Comparison of ENCODE assay signal across 9 mouse cellular contexts in genomic region chr11:54464557-54465244, GRCm38 (mm10). TPM values are rescaled to one million over a fixed set of nuclear protein-coding genes. Genes with fewer than 3 reads are reported as not detected.
DNase-seq lines count a peak whose midpoint lies in the region; ATAC-seq and TF ChIP-seq lines count a peak whose summit lies in the region.
"Had no signal": no experiment of that assay in that cellular context is flagged by ENCODE, and none has a peak within 500 bp of the region (broad histone marks: within the 10 kb centered on the region; RNA-seq: fewer than 3 reads in every experiment).

No protein-coding gene starts in this region.

- peaks cover 8% of the 10 kb centered on the region for H3K36me3 ChIP-seq in liver, embryonic 15.5 days (replicated peaks)
- peaks cover 18% of the 10 kb centered on the region for H3K36me3 ChIP-seq in liver, embryonic 12.5 days
- H3K36me3 ChIP-seq in midbrain, postnatal 0 days (ENCODE audit: insufficient read depth, low read length) = no peaks in the 10 kb centered on the region

- peak overlapping the region; percentile 56 for H3K27ac ChIP-seq in liver, embryonic 15.5 days (replicated peaks)
- no peak overlapping the region for H3K27ac ChIP-seq in liver, embryonic 12.5 days
- no peak overlapping the region for H3K27ac ChIP-seq in midbrain, postnatal 0 days (ENCODE audit: low read depth, low read length)

- intact Hi-C loops in left cerebral cortex, postnatal 4 days (cut with DNase I) = no loop called here

- WGBS in liver, embryonic 15.5 days (ENCODE audit: insufficient replicate concordance) = 15% methylated on average over 3 of the region's 3 CpGs
- WGBS in liver, embryonic 12.5 days (ENCODE audit: insufficient replicate concordance) = 22% methylated on average over 3 of the region's 3 CpGs
- WGBS in midbrain, postnatal 0 days = 70% methylated on average over 3 of the region's 3 CpGs

- peak; percentile 93 for ATAC-seq in frontal cortex, adult (ENCODE audit: low TSS enrichment)
- ATAC-seq in liver, embryonic 15.5 days (ENCODE audit: insufficient read depth) = no peak
- ATAC-seq in liver, embryonic 12.5 days = no peak
- ATAC-seq in midbrain, postnatal 0 days (ENCODE audit: low FRiP score) = no peak

- DNase-seq in frontal cortex, postnatal 25 days (ENCODE audit: low spot score in 2 of 2) = no peak
- peak; percentile 16 for DNase-seq in c-Kit-positive CD71-negative TER-119-negative erythroid progenitor cells, embryonic 14.5 days (ENCODE audit: low read depth)
- peak; percentile 65 for DNase-seq in naive thymus-derived CD4-positive, alpha-beta T cell, adult 2 months (ENCODE audit: low read depth)
- no peak for DNase-seq in midbrain, postnatal 0 days (ENCODE audit: low spot score)
- no peak for DNase-seq in left cerebral cortex, postnatal 4 days
- DNase-seq: thymus, postnatal 4 days had no signal

- peaks cover 22% of the 10 kb centered on the region for H3K4me1 ChIP-seq in liver, embryonic 15.5 days (replicated peaks)
- H3K4me1 ChIP-seq in liver, embryonic 12.5 days = peaks cover 19% of the 10 kb centered on the region
- no peaks in the 10 kb centered on the region for H3K4me1 ChIP-seq in midbrain, postnatal 0 days (ENCODE audit: insufficient read depth, low read length)

- no peak for TF ChIP-seq CTCF in midbrain, postnatal 0 days (IDR thresholded peaks at IDR 0.05)

- H3K9ac ChIP-seq in liver, embryonic 15.5 days = no peak overlapping the region
- no peak overlapping the region for H3K9ac ChIP-seq in liver, embryonic 12.5 days
- H3K9ac ChIP-seq in midbrain, postnatal 0 days (replicated peaks; ENCODE audit: low read length, poor library complexity, severe bottlenecking) = no peak overlapping the region

- H3K27me3 ChIP-seq in liver, embryonic 15.5 days = no peaks in the 10 kb centered on the region
- H3K27me3 ChIP-seq in liver, embryonic 12.5 days (replicated peaks) = no peaks in the 10 kb centered on the region
- no peaks in the 10 kb centered on the region for H3K27me3 ChIP-seq in midbrain, postnatal 0 days (ENCODE audit: insufficient read depth, low read length)

- no peak overlapping the region for H3K4me3 ChIP-seq in liver, embryonic 15.5 days (replicated peaks)
- H3K4me3 ChIP-seq in liver, embryonic 12.5 days = no peak overlapping the region
- no peak overlapping the region for H3K4me3 ChIP-seq in midbrain, postnatal 0 days (ENCODE audit: low read depth, low read length)

- H3K4me2 ChIP-seq in liver, embryonic 15.5 days = 0 out of 2 replicates have a peak overlapping the region, but pooled peaks have one; percentile 8
- no peak overlapping the region for H3K4me2 ChIP-seq in liver, embryonic 12.5 days
- H3K4me2 ChIP-seq in midbrain, postnatal 0 days (ENCODE audit: low read depth, low read length, poor library complexity, severe bottlenecking) = no peak overlapping the region

- no peaks in the 10 kb centered on the region; the same call in 1 of the 2 replicates for H3K9me3 ChIP-seq in liver, embryonic 15.5 days (replicated peaks)
- H3K9me3 ChIP-seq in liver, embryonic 12.5 days (replicated peaks) = peaks cover 4% of the 10 kb centered on the region; the same call in 1 of the 2 replicates
- H3K9me3 ChIP-seq in midbrain, postnatal 0 days (ENCODE audit: low read length) = no peaks in the 10 kb centered on the region

RNA-seq across cellular contexts. Expression of gene Fnip1, which starts 26.7 kb away (rescaled TPM):
- polyA plus RNA-seq in liver, embryonic 15.5 days (2015; fragmentation: Nextera tagmentation; extraction: Ambion mirVana) = 4.2 and 4.4 TPM in 2 replicates
- 5.5 and 5.9 TPM in 2 replicates for polyA plus RNA-seq in liver, embryonic 12.5 days (2016; fragmentation: Nextera tagmentation; extraction: Ambion mirVana)
- 20.4 and 23.5 TPM in 2 replicates for total RNA-seq in midbrain, postnatal 0 days (2014; rRNA removed)
- 7.5 and 7.7 TPM in 2 replicates for polyA plus RNA-seq in midbrain, postnatal 0 days (2015; fragmentation: Nextera tagmentation; extraction: Ambion mirVana)
- 10 to 100 TPM; 19.2 to 19.5 TPM for total RNA-seq in left cerebral cortex, postnatal 4 days (2021)

RNA-seq across cellular contexts. Expression of gene Rapgef6, which starts 57.9 kb away (rescaled TPM):
- polyA plus RNA-seq in liver, embryonic 15.5 days (2015; fragmentation: Nextera tagmentation; extraction: Ambion mirVana) = 20.9 and 22.5 TPM in 2 replicates
- 27.1 and 27.9 TPM in 2 replicates for polyA plus RNA-seq in liver, embryonic 12.5 days (2016; fragmentation: Nextera tagmentation; extraction: Ambion mirVana)
- 62.9 and 88.4 TPM in 2 replicates for total RNA-seq in midbrain, postnatal 0 days (2014; rRNA removed)
- 28.8 and 33.4 TPM in 2 replicates for polyA plus RNA-seq in midbrain, postnatal 0 days (2015; fragmentation: Nextera tagmentation; extraction: Ambion mirVana)
- total RNA-seq in left cerebral cortex, postnatal 4 days (2021) = 10 to 100 TPM; 34.2 to 37.9 TPM

Comparison
In these comparisons a context has a peak if more than half of its experiments do, and no peak if none do; other contexts are left out.
1. DNase-seq: peak in c-Kit-positive CD71-negative TER-119-negative erythroid progenitor cells, embryonic 14.5 days (single experiment) and naive thymus-derived CD4-positive, alpha-beta T cell, adult 2 months (single experiment); none in frontal cortex, postnatal 25 days (0 of 2), midbrain, postnatal 0 days (single experiment) and left cerebral cortex, postnatal 4 days (single experiment).